Mouse (Mus musculus) liver, adult 2 months (tissue): ENCODE data around the gene Cryzl2.

Experiments used
- CTCF ChIP-seq: fragments of 200-500 bp; IDR thresholded peaks from 2 replicates; pipeline ENCODE4 v1.5.1; 2011; ENCODE audit warnings: low read depth, low read length, control low read depth
- POLR2A ChIP-seq: fragments of 200-500 bp; IDR thresholded peaks from 2 replicates; pipeline ENCODE4 v1.6.1; 2011; ENCODE audit warnings: low read length, control low read depth; ENCODE audit not compliant: insufficient read depth; ENCODE audit errors: extremely low read depth

- no peak for TF ChIP-seq CTCF
- no peak for TF ChIP-seq POLR2A
Observed at GRCm38 (mm10) chr1:157481666-157482065, 23.3 kb downstream of the Cryzl2 start.
